Mouse (Mus musculus) mature B cell (primary cell): Measurements from ENCODE around the gene Olfr1151.

ENCODE experiments used
- in situ Hi-C: fragments of 300-500 bp; cut with MboI; formaldehyde crosslinking; loops from 2 replicates; pipeline ENCODE4 v1.14.3; 2019

The Olfr1151 gene

DNA sequence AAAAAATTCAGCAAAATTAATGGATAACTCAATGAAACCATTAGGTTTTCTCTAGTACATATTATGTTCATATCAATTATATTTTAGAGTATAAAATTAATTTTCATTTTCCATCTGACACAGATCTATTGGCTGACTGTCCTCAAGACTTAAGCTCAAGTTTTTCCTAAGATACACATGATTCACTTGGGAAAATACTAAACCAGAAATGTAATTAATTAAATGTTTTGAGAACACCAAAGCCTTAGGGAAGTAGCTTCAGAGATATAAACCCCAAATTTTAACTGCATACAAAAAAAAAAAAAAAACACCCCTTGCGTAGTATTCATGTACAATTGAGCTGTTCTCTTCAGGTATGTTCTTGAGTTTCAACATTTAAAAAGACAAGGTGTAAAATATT is at the start of gene Olfr1151:
Gene Olfr1151, plus strand, starts transcription at position 301 of the 400 bp plus-strand sequence.
- in situ Hi-C loops: no loop called here

DNA sequence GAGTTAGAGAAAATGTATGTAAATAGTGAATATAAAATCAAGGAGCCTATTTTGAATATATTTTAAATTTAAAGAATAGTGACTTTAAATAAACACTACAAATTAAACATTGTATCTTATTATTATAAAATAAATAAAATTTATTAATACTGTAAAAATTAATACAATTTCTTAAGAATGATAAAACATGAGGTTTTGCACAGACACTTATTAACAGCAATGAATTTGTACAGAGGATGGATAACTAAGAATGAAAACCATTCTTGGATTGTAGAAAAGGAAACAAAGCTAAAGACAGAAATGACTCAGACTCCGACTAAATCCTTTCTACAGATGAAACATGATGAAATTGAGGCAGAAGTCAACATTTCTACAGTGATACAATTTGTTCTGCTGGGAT is 46.1 kb upstream of the Olfr1151 start, which contains the start of gene Olfr1145:
Gene Olfr1145, plus strand, starts transcription at position 301 of the 400 bp plus-strand sequence.
- in situ Hi-C loops: no loop called here

DNA sequence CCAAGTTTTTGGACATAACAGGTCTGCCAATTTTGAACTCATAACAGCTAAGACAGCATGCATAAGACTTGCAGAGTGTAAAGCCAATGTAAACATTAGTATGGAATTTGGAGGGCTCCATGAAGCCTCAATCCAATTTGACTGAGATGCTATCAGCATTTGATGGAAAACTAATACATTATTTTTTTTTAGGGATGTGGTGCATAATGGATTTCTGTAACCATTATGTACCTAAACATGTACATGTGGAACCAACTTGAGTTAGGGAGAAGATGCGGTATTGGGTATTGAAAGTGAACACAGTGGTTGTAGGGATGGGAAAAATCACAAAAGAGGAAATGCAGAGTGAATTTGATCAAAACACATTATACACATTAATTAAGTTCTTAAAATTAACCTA is 25.4 kb upstream of the Olfr1151 start, which contains the start of gene Olfr1148:
Gene Olfr1148, plus strand, starts transcription at position 301 of the 400 bp plus-strand sequence.
- in situ Hi-C loops: no loop called here

DNA sequence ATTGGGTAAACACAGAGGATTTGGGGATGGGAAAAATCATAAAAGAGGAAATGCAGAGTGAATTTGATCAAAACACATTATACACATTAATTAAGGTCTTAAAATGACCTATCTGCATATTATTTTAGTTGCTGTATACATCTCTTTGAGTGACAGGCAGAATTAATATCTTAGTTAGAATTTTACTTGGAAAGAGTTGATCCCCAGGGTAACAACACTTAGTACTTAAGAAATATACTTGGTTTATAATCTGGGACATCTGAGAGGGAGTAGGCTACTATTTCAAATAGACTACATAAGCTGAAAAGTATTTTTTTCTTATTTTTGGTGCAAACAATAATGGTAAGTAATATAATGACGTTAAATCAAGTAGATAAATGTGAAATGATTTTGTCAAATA is 12.0 kb upstream of the Olfr1151 start, which contains the start of gene Olfr1150-ps1:
Gene Olfr1150-ps1, plus strand, starts transcription at position 301 of the 400 bp plus-strand sequence.
- in situ Hi-C loops: no loop called here

DNA sequence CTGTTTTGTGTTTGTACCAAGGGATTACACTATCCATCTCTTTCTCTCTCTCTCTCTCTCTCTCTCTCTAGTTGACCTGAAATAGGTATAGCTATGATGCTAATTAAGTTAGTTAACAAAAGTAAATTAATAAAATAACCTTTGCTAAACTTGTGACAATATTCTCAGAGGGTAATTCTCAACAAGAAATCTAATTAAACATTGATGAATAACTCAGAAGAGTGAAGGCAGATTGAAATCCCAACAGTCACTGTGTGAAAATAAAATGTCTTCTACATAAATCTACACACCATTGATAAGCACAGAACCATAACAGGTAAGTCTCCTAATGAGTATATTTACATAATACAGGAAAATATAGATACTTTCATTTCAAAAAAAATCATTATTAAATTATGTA is 10.5 kb downstream of the Olfr1151 start, which contains the start of gene Olfr1152:
Gene Olfr1152, plus strand, starts transcription at position 301 of the 400 bp plus-strand sequence.
- in situ Hi-C loops: no loop called here

DNA sequence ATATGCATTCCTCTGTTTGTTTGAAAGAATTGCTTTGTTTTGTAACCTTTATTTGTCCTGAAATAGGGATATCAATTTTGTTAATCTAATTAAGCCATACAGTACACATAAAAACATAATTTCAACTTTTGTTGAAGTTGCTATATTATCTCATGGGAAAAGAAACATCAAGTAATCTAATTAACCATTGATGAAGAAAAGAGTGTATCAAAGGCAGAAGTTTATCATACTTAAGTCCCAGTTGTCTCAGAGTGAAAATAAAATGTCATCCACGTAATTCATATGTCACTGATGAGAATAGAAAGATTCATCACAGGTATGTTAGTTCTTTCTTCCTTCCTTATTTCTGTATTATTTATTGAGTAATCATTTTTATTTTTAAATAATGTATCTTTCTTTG is 39.0 kb downstream of the Olfr1151 start, which contains the start of gene Olfr1153:
Gene Olfr1153, plus strand, starts transcription at position 301 of the 400 bp plus-strand sequence.
- in situ Hi-C loops: no loop called here

DNA sequence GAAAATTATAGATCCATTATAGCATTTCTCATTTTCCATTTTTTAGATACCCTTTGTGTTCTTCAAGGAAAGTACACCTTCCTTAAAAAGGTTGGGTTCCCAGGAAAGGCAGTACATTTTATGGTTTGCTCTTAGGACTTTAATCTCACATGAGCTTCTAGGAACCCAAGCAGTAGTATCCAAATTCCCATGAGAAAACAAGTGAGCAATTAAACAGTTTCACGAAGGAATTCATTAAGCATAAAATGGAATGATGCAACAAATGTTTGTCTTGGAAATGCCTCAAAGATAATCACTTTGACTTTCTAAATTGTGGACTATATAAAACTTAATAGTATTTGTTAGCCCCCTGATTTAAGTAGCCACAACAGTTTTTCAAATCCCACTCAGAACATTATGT is 49.4 kb downstream of the Olfr1151 start, which contains the start of gene Olfr1154:
Gene Olfr1154, minus strand, starts transcription at position 101 of the 400 bp plus-strand sequence.
- in situ Hi-C loops: no loop called here
